Mouse (Mus musculus) layer of hippocampus, adult 11-12 months (tissue): ENCODE measurements at regions not wholly inside any gene's neighbourhood (a gene's known extent, or its start where the extent isn't known, plus 50 kb on each side); places are given as distances from the start of the nearest gene placed in this dataset.
"Not testable (repeated sequence)": the region's sequence is repeated elsewhere in the genome, so short reads cannot be mapped to it uniquely, and the experiment has no call there.

Experiments
- DNase-seq: peaks from one replicate; pipeline ENCODE4 v3.0.0; 2022; ENCODE audit warnings: low spot score

DNA sequence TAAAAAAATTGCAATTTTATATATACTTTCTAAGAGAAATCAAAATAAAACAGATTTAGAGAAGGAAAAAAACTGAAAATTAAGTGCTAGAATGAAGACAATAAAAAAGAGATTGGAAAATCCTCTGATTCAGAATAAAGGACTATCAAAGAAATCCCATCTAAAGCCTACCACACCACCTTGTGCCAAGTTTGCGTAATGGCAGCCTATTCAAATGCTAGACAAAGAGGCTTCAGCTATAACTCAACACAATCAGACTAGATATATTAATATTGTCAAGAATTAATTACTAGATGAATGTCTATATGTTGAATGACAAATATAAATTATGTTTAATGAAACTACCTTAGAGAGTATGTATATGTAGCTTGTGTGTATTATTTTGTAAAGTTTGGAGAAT lies 221.9 kb upstream of the Ascc3 start:
- DNase-seq = peak; percentile 12

DNA sequence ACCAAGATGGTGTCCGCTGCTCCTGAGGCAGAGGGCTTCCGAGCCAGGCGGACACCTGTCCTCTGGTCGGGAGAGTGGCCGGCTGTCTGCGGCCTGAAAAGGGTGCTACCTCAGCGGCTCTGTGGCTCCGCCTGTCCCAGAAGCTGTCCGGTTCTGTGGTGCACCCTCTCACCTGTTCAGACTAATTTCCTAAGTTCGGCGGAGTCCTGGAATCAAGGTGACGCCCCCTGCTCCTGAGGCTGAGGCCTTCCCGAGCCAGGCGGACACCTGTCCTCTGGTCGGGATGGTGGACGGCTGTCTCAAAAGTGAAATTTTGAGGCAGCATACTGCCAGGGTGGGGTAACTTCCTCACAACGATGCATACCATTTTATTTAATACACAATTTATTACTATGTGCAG lies 199.9 kb upstream of the Ascc3 start:
- not testable (repeated sequence) for DNase-seq
